Mouse (Mus musculus) retina, embryonic 14.5 days (tissue): ENCODE measurements around the gene Zfpm1.

Source experiments
- DNase-seq: peaks from one replicate; pipeline ENCODE4 v3.0.0-alpha.2; 2015; ENCODE audit warnings: low spot score

Gene Zfpm1

DNA sequence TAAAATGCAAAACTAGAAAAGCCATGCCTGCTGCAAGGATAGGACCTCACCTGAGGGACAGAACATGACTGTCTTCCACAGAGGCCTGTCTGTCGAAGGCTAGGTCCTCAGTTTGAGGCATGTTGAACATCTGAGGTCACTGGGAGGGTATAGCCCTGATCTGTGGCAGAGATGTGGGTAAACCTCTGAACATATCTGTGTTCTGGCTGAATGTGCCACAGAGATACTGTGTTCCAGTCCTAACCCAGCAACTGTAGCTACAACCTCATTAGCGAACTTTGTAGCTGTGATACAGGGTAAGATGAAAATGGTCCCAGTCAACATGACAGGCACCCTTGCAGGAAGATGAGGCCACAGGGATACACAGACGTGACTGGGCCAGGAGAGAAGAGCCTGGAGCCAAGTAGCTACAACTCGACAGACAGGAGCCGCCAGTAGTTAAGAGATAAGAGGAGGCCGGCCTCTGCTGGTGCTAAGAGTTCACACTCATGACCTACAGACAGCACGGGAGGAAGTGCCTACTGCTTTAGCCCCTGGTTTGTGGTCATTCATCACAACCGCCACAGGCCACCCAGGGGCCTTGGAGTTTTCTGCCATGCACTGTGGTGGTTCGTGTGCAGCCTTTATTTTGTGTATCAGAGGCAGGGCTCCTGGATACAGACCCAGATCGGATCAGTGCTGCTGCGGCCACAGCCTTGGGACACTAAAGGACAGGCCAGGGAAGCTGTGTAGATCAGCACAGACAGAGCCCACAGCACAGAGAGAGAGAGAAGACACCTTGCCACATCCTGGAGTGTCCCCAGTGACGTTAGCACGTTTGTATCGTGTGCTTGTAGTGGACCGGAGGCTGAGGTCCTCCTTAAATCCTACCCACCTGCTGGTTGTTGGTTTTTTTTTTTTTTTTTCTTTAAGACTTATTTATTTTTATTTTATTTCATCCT, 67.7 kb downstream of the Zfpm1 start:
- DNase-seq, result no peak

DNA sequence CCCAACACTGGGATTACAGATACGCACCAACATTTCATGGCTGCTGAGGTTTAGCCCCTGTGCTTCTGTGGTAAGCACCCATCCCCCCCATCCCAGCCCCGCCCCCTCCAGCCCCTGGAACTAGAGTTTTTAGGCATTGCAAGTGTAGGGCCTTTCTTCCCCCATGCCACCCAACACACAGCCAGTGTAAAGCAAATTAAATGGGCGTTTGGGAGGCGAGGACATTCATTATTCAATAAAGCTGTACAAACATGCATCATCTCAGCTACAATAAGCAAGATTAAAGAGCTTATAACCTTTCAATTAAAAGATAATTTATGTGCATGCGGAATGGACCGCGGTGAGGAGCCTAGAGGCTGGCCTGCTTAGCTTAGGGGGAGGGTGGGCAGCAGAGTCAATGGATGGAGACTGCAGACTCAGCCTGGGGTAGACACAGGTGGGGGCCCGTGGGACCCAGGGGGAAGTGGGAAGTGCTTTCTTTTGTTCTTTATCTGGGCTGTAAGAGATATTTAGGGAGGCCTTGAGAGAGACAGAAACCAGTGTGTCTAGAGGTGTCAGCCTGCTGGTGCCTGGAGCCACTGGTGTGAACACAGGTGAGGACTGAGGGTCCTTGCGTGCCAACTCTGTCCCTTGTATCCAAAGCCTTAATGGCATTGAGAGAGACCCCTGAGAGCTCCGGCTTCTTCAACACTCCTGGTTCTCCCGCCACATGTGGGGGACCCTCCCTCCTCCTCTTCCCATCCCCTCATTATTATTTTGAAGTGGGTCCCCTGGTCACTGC, 68.6 kb downstream of the Zfpm1 start:
- no peak for DNase-seq

DNA sequence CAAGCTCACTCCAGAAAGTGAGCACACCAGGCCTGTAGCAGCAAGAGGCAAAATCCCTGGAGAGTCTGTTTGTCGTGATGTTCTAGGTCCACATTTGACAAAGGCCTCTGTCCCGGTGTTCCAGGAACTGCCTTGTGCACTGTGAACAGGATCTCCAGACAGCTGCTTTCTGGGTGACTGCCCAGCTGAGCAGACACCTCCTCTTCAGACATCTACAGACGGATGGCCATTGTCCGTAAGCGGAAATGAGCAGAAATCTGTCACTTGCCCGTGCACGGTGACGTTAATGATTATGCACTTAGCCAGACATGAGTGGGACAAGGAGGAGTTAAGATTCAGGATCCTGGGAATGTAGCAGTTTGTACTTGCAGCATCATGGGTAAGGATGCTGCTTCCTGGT, 72.2 kb downstream of the Zfpm1 start:
- no peak for DNase-seq

- no peak for DNase-seq
Observed at GRCm38 (mm10) chr8:122355642-122356606, 74.0 kb downstream of the Zfpm1 start.

DNA sequence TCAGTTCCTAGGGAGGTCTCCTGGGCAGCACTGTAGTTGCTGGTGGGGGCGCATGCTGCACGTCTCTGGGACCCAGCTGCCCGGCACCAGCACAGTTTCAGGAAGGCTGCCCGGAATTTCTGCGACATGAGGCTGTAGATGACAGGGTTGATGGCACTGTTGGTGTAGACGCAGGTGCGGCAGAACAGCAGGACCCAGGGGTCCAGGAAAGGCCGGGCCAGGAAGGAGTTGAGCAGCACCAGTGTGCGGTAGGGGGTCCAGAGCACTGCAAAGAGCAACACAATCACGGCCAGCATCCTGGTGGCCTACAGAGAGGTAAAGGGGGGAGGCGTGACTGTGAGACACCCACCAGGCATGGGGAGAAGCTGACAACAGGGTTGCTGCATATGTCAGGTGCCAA, 75.3 kb downstream of the Zfpm1 start:
- DNase-seq, result no peak

DNA sequence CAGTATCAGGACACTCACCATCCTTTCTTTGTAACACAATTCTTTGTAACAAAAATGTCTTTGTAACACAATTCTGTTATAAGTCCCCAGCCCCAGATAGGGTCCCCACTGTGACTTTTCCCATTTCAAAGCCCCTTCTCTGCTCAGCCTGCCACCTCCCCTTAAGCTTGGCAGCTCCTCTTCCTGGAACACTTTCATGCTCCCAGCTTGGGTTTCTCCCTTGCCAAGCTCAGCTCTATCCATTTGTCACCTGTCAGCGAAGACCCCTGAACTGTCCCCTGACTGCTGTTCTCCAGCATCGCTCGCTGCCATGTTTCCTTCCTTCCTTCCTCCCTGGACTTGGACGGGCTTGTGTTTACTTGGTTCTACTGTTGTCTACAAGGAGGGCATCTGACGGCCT, 75.7 kb downstream of the Zfpm1 start:
- DNase-seq, result no peak

DNA sequence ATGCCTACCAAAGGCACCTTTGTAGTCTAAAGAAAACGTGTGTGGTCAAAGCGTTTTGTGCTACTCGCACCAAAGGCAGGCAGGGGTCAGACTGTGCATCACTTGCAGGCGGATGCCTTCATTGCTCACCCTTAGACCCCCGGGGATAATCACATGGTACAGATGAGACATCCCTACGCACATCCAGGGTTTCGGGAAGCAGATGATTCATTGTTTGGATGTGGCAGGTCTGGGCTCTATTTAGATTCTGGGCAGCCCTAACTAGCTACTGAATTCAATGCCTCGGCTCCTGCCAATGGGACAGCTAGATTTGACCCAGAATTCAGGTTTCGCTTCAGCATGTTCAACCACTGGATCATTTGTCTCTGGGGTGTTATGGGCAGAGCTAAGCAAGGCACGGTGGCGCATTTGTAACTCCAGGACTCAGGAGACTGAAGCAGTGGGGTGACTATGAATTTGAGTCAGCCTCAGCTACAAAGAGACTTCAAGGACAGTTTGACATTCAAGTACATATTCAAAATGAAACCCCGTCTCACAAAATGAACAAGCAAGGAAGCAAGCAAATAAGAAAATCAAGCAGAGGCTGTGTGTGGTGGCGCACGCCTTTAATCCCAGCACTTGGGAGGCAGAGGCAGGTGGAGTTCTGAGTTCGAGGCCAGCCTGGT, 77.3 kb downstream of the Zfpm1 start:
- DNase-seq, result no peak

DNA sequence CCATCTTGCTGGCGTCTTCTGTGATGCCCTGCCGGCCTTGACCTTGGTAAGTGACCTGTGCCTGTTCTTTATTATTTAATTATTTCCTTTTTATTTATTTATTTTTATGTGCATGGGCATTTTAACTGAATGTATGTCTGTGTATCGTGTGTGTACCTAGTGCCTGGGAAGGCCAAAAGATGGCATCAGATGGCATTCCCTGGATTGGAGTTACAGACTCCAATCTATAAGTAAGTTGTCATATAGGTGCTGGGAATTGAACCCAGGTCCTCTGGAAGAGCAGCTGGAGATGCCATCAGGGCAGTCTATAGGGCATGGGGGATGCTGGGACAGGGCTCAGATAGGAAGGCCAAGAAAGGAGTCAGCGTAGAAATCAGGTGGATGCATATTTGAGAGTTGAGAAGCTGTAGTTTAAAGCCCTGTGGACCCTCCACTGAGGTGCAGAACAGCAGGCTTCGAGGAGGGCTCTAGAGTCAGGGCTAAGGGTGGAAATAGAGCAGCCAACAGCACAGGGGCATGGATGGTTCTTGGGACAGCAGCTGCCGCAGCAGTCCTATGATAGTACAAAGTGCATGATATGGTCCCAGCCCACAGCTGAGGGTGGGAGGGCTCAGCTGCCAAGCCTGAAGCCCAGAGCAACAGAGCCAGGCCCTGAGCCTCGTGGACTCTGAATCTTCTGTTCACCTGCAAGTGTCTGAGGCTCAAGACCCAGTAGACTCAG, 78.9 kb downstream of the Zfpm1 start, which contains the start of gene Trhr2:
Trhr2 (minus strand) TSS at position 51 of the 721 bp plus-strand sequence.
- no peak for DNase-seq

GRCm38 (mm10) chr8:122362271-122362670, 80.3 kb downstream of the Zfpm1 start:
- DNase-seq, result no peak

GRCm38 (mm10) chr8:122362967-122363366, 81.0 kb downstream of the Zfpm1 start:
- DNase-seq, result no peak

- no peak for DNase-seq
Observed at GRCm38 (mm10) chr8:122368494-122368893, 86.6 kb downstream of the Zfpm1 start.

DNA sequence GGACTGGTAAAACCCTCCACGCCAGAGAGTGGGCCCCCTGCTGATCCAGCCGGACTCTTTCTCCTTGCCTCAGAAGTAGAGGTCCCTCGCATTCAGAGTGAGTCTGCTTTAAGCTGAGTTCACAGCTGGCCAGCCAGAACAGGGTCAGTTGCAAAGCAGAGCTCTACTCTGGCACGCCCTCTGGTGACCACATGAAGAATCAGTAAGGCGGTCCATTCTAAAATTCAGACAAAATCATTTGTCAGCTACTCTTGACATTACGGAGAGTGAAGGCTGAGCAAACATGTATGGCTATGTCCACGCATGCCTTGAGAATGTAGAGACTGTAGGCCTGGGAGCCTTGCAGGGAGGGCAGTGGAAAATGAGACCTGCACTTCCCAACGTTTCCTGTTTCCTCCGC, 87.7 kb downstream of the Zfpm1 start:
- DNase-seq, result peak; percentile 84

DNA sequence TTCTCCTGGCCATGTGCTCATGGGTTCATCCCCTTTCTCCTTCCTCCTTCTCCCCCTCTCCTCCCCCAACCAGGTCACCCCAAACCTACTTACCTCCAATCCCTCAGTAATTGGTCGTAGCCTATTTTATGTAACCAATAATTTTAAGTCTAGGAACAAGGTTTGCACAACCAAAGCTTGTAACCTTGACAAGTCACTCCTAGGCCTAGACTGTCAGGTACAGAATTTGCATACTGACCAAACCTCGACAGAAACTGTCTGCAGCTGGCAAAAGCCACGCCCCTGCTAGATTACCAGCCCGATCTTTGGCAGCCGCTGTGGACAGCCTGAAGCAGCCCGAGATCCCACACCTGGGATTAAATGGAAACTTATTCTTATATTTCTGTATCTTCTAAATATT, 89.8 kb downstream of the Zfpm1 start:
- DNase-seq, result no peak

- no peak for DNase-seq
Observed at GRCm38 (mm10) chr8:122375320-122375719, 93.4 kb downstream of the Zfpm1 start.

GRCm38 (mm10) chr8:122375751-122376364, 93.9 kb downstream of the Zfpm1 start:
- peak; percentile 15 for DNase-seq

DNA sequence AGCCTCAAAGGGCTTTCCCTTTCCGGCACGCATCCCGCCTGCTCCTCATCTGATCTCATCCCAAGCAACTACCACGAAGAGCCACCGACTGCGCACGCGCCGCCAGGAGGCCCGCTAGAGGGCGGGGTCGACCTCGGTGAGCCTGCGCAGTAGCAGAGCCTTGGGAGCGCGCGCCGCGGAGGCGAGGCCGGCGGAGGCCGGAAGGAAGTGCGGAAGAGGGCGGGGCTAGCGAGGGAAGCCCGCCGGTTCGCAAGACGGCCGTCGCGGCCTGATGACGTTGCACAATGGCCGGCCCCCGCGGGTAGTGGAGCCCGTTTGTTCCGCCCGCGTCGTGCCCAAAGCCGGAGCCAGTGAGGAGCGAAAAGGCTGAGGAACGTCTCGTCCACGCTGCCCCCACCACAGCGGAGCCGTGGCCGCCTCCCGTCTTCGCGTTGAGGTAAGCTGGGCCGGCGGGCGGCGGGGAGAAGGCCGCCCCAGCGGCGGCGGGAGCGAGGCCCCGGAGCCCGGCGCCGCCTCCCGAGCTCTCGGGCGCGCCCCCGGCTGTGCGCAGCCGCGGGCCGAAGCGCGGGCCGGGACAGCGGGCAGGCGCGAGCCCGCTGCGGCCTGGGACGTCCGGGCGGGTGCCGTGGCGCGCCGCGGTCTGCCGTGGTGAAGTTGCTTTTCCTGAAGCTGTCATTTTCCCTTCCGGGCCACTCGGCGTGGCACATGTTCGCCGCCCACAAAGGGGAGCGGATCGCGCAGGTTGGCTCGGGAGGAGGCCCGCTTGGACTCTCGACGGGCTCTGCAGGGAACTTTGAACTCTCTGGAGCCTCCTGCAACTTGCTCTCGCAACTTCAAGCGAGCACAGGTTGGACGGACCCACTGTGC, 94.7 kb downstream of the Zfpm1 start, which contains the start of gene Zc3h18:
Zc3h18 (plus strand) TSS at position 245 of the 867 bp plus-strand sequence.
- DNase-seq, result peak; percentile 99

DNA sequence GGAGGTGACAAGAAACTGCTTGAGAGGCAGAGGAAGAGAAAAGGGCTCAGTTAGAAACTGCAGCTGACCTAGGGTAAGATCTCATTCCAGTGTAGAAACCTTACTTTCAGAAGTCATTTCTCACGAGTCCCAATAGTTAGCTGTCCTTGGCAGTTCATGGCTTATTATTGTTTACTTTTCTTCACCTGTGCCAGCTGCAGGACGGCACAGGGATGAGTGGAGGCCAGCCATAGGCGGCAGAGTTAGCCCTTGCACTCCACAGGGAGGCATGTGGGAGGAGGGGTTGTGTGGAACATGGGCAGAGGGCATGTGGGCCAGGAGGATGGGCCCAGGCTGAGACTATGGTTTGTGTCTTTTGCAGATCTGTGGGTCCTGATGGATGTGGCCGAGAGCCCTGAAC, 101.1 kb downstream of the Zfpm1 start:
- no peak for DNase-seq
